Mouse (Mus musculus) stomach, postnatal 0 days (tissue): ENCODE results near the gene Tspan4. TPM values are rescaled to one million over a fixed set of nuclear protein-coding genes. Genes with fewer than 3 reads are reported as not detected.

Source experiments
- ATAC-seq: fragments of 200-750 bp; cut with Nextera tagmentation; 2 replicates; pipeline ENCODE4 v1.8.0; 2017; ENCODE audit not compliant: low FRiP score, low TSS enrichment
- DNase-seq: peaks from one replicate; pipeline ENCODE4 v3.0.0-alpha.2; 2016; ENCODE audit warnings: low spot score
- H3K27ac ChIP-seq: fragments of 300-500 bp; sonication (generic); replicated peaks from 2 replicates; pipeline ENCODE4 v1.5.1; 2014; ENCODE audit warnings: mild to moderate bottlenecking, control low read depth
- H3K27me3 ChIP-seq: fragments of 300-500 bp; sonication (generic); 2 replicates; pipeline ENCODE4 v1.6.1; 2014; ENCODE audit warnings: low read length; ENCODE audit not compliant: control insufficient read depth, insufficient read depth
- H3K36me3 ChIP-seq: fragments of 300-500 bp; sonication (generic); 2 replicates; pipeline ENCODE4 v1.6.1; 2014; ENCODE audit warnings: low read length, mixed read lengths; ENCODE audit not compliant: control insufficient read depth, insufficient read depth
- H3K4me1 ChIP-seq: fragments of 300-500 bp; sonication (generic); replicated peaks from 2 replicates; pipeline ENCODE4 v1.6.1; 2014; ENCODE audit warnings: antibody characterized with exemption; ENCODE audit not compliant: control insufficient read depth, insufficient read depth
- H3K4me2 ChIP-seq: fragments of 300-500 bp; sonication (generic); replicated peaks from 2 replicates; pipeline ENCODE4 v1.6.1; 2014; ENCODE audit warnings: low read depth, mild to moderate bottlenecking, control low read depth, moderate library complexity
- H3K4me3 ChIP-seq: fragments of 300-500 bp; sonication (generic); 2 replicates; pipeline ENCODE4 v1.5.1; 2014; ENCODE audit warnings: low read depth, low read length, control low read depth
- H3K9ac ChIP-seq: fragments of 300-500 bp; sonication (generic); 2 replicates; pipeline ENCODE4 v1.6.1; 2014; ENCODE audit warnings: mild to moderate bottlenecking, low read length, control low read depth, mixed read lengths
- H3K9me3 ChIP-seq: fragments of 300-500 bp; sonication (generic); 2 replicates; pipeline ENCODE4 v1.6.1; 2016; ENCODE audit warnings: low read length; ENCODE audit not compliant: control insufficient read depth
- CTCF ChIP-seq: IDR thresholded peaks from 2 replicates; pipeline ENCODE4 v1.5.1; 2016; ENCODE audit warnings: antibody characterized with exemption, low read depth, mild to moderate bottlenecking, moderate library complexity
- EP300 ChIP-seq: optimal IDR thresholded peaks from 2 replicates; pipeline ENCODE3; 2016; ENCODE audit warnings: antibody characterized with exemption
- WGBS: fragments of 180-500 bp; shearing (Covaris S2); extraction: QIAGEN DNeasy Blood & Tissue Kit; methylation state at CpG from one replicate; pipeline ENCODE4 v1.1.7; 2014; 5-methylcytosine and 5-hydroxymethylcytosine counted together
- polyA plus RNA-seq: library from polyadenylated mRNA; unstranded; fragments of >200 nt; fragmentation: Nextera tagmentation; extraction: Ambion mirVana; gene quantifications from 2 replicates; pipeline ENCODE4 v1.2.1, GENCODE M21; 2015

The Tspan4 gene
- polyA plus RNA-seq, 1 experiment from 2014 or later = 58.7 TPM

- Histone ChIP-seq H3K9me3 (no peaks in the 10 kb centered on the region), H3K27ac (peak overlapping the region; percentile 94), H3K4me1 (peaks cover 21% of the 10 kb centered on the region), H3K9ac (peak overlapping the region; percentile 86; the same call in 1 of the 2 replicates), H3K4me2 (peak overlapping the region; percentile 82), H3K36me3 (peaks cover 19% of the 10 kb centered on the region), H3K27me3 (0 out of 2 replicates have a peak, but pooled peaks cover 2% of the 10 kb centered on the region), H3K4me3 (peak overlapping the region; percentile 72; the same call in 1 of the 2 replicates)
- ATAC-seq = no peak
- TF ChIP-seq EP300 = no peak
- TF ChIP-seq CTCF = no peak
- 78% methylated on average over 6 of the region's 6 CpGs for WGBS
- DNase-seq = no peak
These were observed 5.7 kb upstream of the Tspan4 start for GRCm38 (mm10) chr7:141469352-141469751.

- Histone ChIP-seq H3K4me3 (no peak overlapping the region), H3K27ac (no peak overlapping the region), H3K9me3 (no peaks in the 10 kb centered on the region), H3K4me1 (peaks cover 21% of the 10 kb centered on the region), H3K9ac (no peak overlapping the region), H3K36me3 (peaks cover 19% of the 10 kb centered on the region), H3K4me2 (no peak overlapping the region), H3K27me3 (no peaks in the 10 kb centered on the region)
- TF ChIP-seq CTCF (no peak), EP300 (no peak)
- ATAC-seq (no peak), DNase-seq (no peak)
- WGBS = 90% methylated on average over 18 of the region's 18 CpGs
These were observed 5.0 kb upstream of the Tspan4 start for GRCm38 (mm10) chr7:141469901-141470636.

- no peak for ATAC-seq
- no peak overlapping the region for H3K4me3 ChIP-seq
These were observed 4.4 kb upstream of the Tspan4 start for GRCm38 (mm10) chr7:141470637-141470944.

GRCm38 (mm10) chr7:141471236-141471635 is 3.8 kb upstream of the Tspan4 start:
- 91% methylated on average over 1 of the region's 1 CpGs for WGBS
- no peak overlapping the region for H3K27ac ChIP-seq
- H3K4me3 ChIP-seq = no peak overlapping the region

More at GRCm38 (mm10) chr7:141470637-141470944, 4.4 kb upstream of the Tspan4 start:
- no peak overlapping the region for H3K4me2 ChIP-seq
- no peak overlapping the region for H3K9ac ChIP-seq
- H3K36me3 ChIP-seq = peaks cover 19% of the 10 kb centered on the region
- H3K4me1 ChIP-seq = peaks cover 19% of the 10 kb centered on the region
- no peak for DNase-seq
- TF ChIP-seq EP300 = no peak
- TF ChIP-seq CTCF = no peak
- no peaks in the 10 kb centered on the region for H3K27me3 ChIP-seq
- 93% methylated on average over 10 of the region's 10 CpGs for WGBS
- no peak overlapping the region for H3K27ac ChIP-seq
- no peaks in the 10 kb centered on the region for H3K9me3 ChIP-seq

GRCm38 (mm10) chr7:141472226-141472625 is 2.8 kb upstream of the Tspan4 start:
- DNase-seq = no peak
- Histone ChIP-seq H3K9ac (no peak overlapping the region), H3K36me3 (peaks cover 19% of the 10 kb centered on the region), H3K27ac (no peak overlapping the region), H3K4me3 (no peak overlapping the region), H3K9me3 (no peaks in the 10 kb centered on the region), H3K4me1 (peaks cover 23% of the 10 kb centered on the region), H3K4me2 (no peak overlapping the region), H3K27me3 (no peaks in the 10 kb centered on the region)
- WGBS = 73% methylated on average over 6 of the region's 6 CpGs
- no peak for ATAC-seq
- TF ChIP-seq CTCF (no peak), EP300 (no peak)

More at GRCm38 (mm10) chr7:141471236-141471635, 3.8 kb upstream of the Tspan4 start:
- ATAC-seq (no peak), DNase-seq (no peak)
- H3K36me3 ChIP-seq = peaks cover 19% of the 10 kb centered on the region
- H3K4me1 ChIP-seq = peaks cover 23% of the 10 kb centered on the region
- no peak overlapping the region for H3K9ac ChIP-seq
- no peaks in the 10 kb centered on the region for H3K27me3 ChIP-seq
- H3K9me3 ChIP-seq = no peaks in the 10 kb centered on the region
- H3K4me2 ChIP-seq = no peak overlapping the region
- no peak for TF ChIP-seq CTCF
- TF ChIP-seq EP300 = no peak

GRCm38 (mm10) chr7:141472763-141473162 is 2.3 kb upstream of the Tspan4 start:
- no peak for TF ChIP-seq CTCF
- TF ChIP-seq EP300 = no peak
- Histone ChIP-seq H3K4me3 (no peak overlapping the region), H3K9me3 (no peaks in the 10 kb centered on the region), H3K27me3 (no peaks in the 10 kb centered on the region), H3K4me2 (no peak overlapping the region), H3K36me3 (peaks cover 19% of the 10 kb centered on the region), H3K9ac (no peak overlapping the region), H3K27ac (no peak overlapping the region), H3K4me1 (peaks cover 27% of the 10 kb centered on the region)
- WGBS = 83% methylated on average over 6 of the region's 6 CpGs
- no peak for DNase-seq
- no peak for ATAC-seq
